Mouse (Mus musculus) layer of hippocampus, postnatal 36 days (tissue): ENCODE data around the gene Fam151b. TPM values are rescaled to one million over a fixed set of nuclear protein-coding genes. Genes with fewer than 3 reads are reported as not detected.

Experiments
- DNase-seq, 2 experiments: peaks; one replicate each; pipeline ENCODE4 v3.0.0; 2022
- total RNA-seq, 2 experiments: library from RNA; stranded (reverse); gene quantifications; 2 replicates each; pipeline ENCODE4 v1.2.3; 2021

The Fam151b gene
- 10 to 100 TPM in 1 of 2 experiments, 1 to 10 TPM in 1; 9.3 to 10.6 TPM for total RNA-seq

DNA sequence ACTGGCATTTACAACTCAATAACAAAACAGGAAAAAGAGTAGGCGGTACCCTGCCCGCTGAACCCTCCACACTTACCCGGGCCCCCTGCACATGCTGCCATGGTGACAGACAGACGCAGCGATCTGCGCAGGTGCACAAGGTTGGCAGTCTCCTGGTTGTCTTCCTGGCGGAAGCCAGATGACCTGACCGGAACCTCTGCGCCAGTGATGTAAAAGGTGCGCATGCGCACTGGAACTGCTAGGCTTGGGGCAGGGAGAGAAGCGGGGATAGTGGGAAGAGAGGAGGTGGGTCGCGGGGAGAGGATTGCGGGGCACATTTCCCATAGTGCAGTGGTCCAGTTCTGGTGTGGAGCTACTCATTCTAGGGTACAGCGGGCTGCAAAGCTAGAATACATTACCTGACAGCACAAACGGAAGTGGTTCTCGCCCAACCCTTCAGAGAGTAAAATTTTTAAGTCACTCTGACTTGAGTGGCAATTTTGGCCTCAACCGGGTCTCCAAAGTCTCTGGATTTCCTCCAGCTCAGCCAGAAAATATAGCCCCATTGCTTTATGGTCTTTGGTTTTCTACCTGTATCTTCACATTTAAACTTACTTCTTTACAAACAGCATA lies at the start of gene Fam151b:
Gene Fam151b, minus strand, starts transcription at position 164 of the 612 bp plus-strand sequence.
- DNase-seq = peak; percentile 86 to 87

GRCm38 (mm10) chr13:92532216-92532615 lies 48.4 kb upstream of the Fam151b start:
- DNase-seq = no peak

DNA sequence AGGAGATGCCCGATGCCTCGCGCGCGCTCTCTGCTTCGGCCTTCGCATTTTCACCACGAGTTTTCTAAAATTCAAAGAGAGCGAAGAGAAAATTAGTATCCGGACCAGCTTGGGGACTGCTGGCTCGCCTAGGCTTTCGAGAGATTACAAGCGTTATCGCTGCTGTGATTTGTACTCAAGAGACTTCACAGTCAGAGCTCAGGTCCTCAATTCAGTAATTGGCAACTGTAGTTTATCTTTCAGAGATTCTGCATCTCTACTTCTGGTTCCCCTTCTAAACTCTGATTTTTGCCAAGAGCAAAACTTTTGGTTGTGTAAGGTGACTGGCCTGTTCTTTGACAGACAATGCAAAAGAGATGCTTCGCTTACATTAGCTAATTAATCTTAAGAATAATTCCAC lies 47.4 kb upstream of the Fam151b start:
- no peak for DNase-seq

GRCm38 (mm10) chr13:92530721-92531211 lies 47.0 kb upstream of the Fam151b start, which contains the start of gene Zfyve16:
Gene Zfyve16, minus strand, starts transcription at chr13:92530868.
- DNase-seq = peak; percentile 96 to 97

- no peak for DNase-seq
Observed at GRCm38 (mm10) chr13:92529828-92530720, 46.3 kb upstream of the Fam151b start.

- no peak for DNase-seq
Observed at GRCm38 (mm10) chr13:92523178-92523813, 39.5 kb upstream of the Fam151b start.

DNA sequence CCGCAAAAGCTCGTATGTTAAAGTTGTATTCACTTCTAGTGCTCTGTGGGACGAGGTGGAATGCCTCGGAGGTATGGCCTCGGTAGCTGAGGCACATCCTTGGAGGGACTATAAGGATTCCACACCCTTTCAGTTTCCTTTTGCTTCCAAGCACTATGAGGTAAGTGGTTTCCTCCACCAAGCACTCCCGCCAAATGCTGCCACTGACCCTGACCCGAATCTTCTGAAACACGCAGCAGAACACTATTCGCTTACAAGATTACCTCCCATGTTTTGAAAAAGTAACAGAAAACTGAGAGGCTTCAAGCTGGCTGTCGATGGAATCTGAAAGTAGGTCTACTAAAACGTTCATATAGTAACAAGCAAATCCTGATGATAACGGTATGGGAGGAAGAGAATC lies 21.1 kb upstream of the Fam151b start:
- no peak for DNase-seq

DNA sequence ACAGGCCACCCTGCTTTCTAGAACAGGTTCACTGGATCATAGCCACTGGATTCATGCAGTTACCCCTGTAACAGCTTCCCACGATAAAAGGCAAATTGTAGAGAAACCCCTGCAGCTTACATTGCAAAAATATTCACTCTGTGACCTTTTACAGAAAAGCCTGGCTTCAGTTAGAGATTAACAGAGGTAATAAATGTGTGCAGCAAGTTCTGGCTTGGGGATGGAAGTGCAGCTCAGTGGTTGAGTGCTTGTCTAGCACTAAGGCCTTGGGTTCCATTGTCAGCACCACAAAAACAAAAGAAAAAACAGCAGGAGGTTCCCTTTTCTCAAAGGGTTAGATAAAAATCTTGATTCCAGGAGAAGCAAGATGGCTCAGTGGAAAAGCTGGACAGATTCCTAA lies 8.1 kb upstream of the Fam151b start:
- DNase-seq = no peak

DNA sequence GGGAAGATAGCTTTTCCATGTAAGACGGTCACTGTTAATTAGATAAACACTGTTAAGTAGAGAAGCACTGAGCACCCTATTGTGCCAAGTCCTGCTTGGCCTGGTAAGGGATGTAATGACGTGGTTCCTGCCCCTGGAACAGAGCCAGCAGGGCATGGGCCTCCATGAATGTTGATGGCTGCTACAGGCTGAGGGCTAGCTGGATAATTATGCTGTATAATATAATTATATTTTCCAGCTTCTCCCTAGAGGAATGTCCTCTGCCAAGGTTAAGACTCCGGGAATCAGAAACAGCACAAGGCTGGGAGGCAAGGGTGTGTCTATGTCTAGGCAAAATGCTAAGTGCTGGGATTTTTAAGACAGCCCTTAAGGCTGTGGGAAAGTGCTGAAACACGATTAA lies 7.0 kb upstream of the Fam151b start:
- DNase-seq = no peak

DNA sequence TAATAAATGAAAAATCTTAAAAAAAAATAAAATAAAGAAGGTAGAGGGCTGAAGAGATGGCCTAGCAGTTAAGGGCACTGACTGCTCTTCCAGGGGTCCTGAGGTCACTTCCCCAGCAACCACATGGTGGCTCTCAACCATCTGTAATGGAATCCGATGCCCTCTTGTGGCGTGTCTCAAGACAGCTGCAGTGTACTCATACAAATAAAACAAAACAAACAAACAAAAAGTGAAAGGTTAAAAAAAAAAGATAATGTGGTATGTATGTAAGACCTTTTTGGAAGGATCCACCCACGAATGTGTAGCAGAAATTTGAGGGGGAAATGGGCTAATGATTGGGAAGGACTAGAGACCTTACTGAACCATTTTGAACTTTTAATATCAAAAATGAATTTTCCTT lies 467 bp downstream of the Fam151b start:
- DNase-seq = peak in 1 of 2 experiments; percentile 33

DNA sequence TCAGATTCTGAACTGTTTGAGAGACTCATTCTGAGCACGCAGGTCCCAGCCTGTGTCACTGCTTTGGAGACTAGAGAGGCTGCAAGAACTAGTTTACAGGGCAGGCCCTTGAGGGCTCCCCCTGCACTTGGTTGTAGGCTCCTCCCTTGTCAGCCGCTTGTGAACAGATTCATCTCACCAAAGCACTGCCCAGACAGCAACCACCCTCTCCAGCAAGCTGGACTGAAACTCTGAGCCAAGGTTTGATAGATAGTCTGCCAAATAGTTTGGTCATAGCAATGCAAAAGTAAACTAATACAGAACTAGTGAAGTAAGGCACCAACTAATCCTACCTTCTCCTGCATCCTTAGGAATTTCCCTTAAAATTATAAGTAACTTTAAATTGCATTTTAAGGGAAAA lies 13.7 kb downstream of the Fam151b start:
- DNase-seq = no peak

- no peak for DNase-seq
Observed at GRCm38 (mm10) chr13:92469381-92469780, 14.4 kb downstream of the Fam151b start.

DNA sequence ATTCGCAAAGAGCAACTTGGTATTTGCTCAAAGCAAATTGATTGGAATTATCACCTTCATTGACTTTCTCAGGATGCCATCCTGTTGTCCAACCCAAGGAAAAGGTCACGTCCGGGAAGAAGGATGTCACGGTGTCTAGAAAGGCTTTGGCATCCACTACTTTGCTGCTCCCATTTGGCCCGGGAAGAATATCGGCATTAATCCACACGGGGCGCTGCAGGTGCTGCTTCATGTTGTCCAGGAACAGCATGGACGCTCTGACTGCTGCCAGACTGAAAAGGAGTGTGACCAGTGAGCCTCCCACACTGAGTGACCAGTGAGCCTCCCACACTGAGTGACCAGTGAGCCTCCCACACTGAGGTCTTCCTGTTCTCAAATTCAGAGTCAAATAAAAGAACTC lies 15.9 kb downstream of the Fam151b start:
- DNase-seq = no peak

DNA sequence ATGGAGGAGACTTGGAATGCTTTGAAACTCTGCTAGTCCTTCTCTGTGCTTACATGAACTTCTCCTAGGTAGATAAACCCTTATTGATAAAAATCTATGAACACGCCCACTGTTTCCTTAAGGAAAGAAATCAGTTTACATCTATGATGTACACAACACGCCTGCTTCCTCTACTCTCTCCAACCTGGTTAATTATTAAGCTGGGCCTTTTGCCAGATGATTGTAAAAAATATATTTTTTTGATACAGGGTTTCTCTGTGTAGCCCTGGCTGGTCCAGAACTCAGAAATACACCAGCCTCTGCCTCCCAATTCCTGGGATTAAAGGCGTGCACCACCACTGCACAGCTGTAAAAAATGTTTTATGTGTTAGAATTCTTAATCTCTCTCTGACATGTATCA lies 19.1 kb downstream of the Fam151b start:
- DNase-seq = no peak

DNA sequence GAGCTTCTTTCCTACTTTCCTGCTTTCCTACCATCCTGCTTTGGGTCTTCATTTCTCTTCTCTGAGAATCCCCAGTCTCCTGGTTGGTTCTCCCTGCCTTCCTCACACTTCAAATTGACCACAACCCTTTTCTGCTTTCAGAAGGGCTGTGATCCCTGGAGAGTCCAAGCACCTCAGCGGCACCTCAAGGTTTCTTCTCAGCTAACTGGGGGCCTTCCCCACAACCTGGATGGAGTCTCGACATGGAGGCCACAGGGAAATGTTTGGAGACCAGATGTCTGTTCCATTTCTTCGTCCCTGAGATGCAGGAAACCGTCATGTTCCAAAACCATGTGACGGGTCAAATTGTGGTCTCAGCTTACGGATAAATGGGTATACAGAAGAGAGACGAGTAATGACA lies 36.9 kb downstream of the Fam151b start:
- DNase-seq = no peak

DNA sequence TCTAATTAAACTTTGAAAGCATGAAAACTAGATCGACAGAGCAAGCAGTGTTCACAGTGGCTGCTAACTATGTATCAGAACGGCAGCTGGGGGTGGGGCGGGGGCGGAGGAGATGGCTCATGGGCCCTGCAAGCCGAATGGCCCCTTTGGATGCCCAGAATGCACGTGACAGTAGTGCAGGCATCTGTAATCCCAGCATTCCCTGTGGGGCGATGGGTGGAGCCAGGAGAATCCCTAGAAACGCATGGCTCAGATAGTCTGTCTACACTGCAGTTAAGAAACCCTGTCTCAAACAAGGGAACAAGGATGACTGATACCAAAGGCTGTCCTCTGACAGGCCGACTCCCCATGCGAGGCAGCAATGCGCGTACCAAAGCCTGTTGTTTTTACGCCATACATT lies 43.5 kb downstream of the Fam151b start:
- DNase-seq = no peak

DNA sequence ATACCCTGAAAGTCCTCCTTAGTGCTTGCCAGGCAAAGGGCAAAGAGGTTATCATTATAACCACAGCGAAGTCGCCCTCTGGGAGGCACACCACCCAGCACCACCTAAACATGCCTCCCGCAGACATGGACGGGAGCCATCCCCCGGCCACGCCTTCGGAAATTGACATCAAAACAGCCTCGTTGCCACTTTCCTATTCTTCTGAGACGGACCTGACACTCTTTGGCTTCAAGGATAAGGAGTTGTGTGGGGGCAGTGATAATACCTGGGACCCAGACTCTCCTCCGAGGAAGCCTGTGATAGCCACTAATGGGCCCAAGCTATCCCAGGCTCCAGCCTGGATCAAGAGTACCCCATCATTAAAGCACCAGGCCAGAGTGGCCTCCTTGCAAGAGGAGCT lies 45.2 kb downstream of the Fam151b start:
- no peak for DNase-seq

DNA sequence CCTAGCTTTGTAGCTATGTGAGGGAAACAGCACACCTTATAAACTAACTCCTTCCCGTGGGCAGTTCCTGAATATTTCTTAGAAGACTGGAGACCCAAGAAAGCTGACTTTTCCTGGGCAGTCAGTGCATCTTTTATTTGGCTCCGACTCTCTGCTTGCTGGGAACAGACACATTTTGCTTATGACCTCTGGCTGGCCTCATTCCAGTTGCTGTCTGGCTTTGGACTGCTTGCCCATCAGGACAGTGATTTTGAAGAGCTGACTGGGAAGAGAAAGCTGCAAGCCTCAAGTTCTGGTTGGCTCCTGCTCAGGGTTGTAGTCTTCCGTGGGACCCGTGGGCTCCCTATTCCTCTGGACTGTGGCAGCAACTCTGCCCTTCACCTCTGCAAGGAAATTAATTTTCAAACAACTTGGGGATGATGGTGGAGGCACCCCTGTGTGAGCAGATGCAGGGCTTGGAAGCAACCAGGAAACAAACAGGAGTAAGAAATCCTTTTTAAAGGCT lies 56.4 kb downstream of the Fam151b start:
- DNase-seq = no peak

- DNase-seq = peak; percentile 14 to 44
Observed at GRCm38 (mm10) chr13:92426294-92427051, 57.3 kb downstream of the Fam151b start.

DNA sequence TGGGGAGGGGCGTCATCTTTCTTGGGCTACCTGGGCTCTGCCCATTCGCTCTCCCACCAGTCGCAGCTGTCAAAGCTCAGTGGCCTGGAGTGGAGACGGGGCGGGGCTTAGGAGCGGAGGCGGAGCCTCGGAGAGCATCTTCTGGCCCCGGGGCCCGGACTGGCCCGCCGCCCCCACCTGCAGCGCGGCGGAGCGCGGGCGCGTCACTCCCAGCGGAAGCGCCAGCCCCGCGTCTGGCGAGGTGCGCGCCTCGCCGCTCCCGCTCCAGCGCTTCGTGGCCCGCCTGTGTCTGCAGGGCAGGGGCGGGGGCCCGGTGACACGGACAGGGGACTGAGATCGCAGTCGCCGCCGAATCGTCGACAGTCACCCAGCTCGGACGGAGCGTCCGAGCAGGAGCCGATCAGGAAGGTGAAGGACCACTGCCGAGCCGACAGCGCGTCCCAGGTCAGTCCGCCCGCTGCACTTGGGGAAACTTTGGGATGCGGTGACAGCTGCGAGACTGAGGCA lies 58.0 kb downstream of the Fam151b start, which contains the start of gene Ankrd34b:
Gene Ankrd34b, plus strand, starts transcription at position 139 of the 507 bp plus-strand sequence.
- DNase-seq = peak; percentile 27 to 37

DNA sequence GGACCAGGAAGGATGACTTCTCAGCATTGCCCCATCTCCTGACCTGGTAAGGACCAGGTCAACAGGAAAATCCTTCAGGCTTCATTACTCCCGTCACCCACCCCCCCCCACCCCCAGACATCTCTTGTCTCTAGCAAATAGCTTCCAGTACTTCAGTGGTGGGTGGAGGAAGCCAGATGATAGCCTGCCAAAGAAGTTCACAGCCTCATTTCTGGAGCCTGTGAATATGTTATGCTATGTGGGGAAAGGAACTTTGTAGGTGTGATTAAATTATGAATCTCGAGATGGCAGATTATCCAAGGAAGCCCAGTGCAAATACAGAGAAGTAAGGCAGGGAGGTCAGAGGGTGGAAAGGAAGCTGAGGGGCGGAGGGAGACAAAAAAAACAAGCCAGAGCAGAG lies 60.1 kb downstream of the Fam151b start:
- no peak for DNase-seq

DNA sequence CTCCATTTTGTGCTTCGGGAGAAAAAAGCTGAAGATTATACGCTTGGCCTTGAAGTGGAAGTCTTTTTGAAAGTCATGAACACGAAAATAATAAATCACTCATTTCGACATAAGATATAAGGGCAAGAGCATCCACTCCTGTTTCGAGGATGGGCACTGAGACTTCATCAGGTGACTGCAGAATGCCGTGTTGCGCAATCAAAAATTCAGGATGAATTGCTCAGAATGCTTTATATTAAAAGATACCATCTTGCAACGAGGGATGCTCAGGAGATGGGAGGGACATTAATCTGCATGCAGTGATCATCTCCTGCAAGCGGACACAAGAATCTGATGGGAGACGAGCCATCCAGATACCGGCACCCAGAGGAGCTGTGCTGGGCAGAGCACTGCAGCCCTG lies 64.2 kb downstream of the Fam151b start:
- no peak for DNase-seq
